Mouse (Mus musculus) heart, adult 2 months (tissue): ENCODE data around the gene Gm42906.

Experiments
- CTCF ChIP-seq: fragments of 200-600 bp; IDR thresholded peaks from 2 replicates; pipeline ENCODE4 v1.8.1; 2022; ENCODE audit warnings: antibody characterized with exemption, mild to moderate bottlenecking, moderate library complexity
- EP300 ChIP-seq: fragments of 200-500 bp; IDR thresholded peaks from 2 replicates; pipeline ENCODE4 v1.6.1; 2011; ENCODE audit warnings: low read depth, low read length, control low read depth; ENCODE audit not compliant: insufficient read depth

DNA sequence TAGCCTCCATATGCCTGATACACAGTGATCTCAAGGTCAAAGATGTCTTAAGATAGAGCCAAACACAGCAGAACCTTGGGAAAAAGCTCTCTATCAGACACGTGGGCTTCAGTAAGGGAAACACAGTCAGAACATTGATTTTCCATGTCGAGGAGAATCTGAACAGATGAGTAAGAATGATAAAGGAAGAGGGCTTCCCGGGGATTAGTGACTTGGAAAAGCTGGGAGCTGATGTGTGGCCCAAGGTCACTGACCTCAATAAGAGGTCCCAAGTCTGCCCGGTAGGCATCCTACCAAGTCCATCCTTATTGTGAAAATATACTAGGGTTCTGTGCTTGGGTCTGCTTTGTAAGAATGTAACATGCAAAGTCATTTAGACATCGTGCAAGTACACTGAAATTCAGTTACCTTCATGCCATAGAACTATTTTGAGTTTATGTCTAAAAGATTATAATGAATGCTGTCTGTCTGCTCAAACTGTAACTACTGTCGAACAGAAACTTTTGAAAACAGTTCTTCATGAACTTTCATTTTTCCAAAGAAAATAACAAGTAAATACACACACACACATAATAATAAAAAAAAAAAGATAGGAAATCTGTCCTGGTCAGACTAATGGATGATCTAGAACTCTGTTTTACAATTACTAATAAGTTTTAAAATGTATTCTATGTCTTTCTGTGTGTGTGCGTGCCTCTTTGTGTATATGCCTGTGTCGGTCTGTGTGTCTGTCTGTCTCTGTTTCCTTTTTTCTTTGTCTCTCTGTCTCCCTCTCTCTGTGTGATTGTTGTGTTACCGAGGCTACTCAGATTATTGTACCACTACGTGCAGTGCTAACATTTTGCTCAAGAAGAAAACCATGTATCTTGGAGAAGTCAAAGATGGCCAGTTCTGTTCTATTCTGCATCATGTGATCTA lies 322.6 kb downstream of the Gm42906 start:
- TF ChIP-seq EP300: no peak
- TF ChIP-seq CTCF: no peak
